Mouse (Mus musculus): ENCODE data around the gene Tut1. TPM values are rescaled to one million over a fixed set of nuclear protein-coding genes. Genes with fewer than 3 reads are reported as not detected.

Tut1 gene
- polyA plus RNA-seq, 1 experiment from 2014 or later: 30.0 TPM

DNA sequence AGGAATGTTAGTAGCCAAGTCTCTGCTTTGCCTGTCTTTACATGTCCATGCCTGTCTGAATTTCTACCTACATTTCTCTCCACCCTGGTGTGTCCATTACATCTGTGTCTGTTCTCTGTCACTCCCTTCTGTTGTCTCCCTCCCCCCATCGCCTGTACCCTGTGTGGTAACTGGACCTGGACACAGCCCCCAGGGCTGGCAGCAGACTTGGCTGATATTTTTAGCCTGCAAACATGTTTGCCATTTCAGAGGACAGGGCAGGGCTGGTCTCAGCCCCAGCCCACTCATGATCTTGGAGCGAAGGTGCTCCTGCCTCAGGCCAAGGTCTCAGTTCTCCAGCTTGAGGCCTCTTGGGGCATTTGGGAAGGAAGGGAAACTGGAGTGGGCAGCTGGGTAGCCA lies 34.2 kb downstream of the Tut1 start:
- no peak overlapping the region for H3K9ac ChIP-seq
- no peaks in the 10 kb centered on the region for H3K36me3 ChIP-seq
- WGBS: 28% methylated on average over 2 of the region's 2 CpGs
- H3K27me3 ChIP-seq: no peaks in the 10 kb centered on the region
- no peaks in the 10 kb centered on the region for H3K9me3 ChIP-seq
- peak overlapping the region; percentile 70 for H3K4me2 ChIP-seq
- ATAC-seq (ENCODE audit: insufficient number of reproducible peaks, low FRiP score, low TSS enrichment, low read depth): no peak
- 0 out of 2 replicates have a peak overlapping the region, but pooled peaks have one; percentile 85 for H3K4me3 ChIP-seq
- H3K27ac ChIP-seq: peak overlapping the region; percentile 99
- H3K4me1 ChIP-seq: peaks cover 68% of the 10 kb centered on the region

DNA sequence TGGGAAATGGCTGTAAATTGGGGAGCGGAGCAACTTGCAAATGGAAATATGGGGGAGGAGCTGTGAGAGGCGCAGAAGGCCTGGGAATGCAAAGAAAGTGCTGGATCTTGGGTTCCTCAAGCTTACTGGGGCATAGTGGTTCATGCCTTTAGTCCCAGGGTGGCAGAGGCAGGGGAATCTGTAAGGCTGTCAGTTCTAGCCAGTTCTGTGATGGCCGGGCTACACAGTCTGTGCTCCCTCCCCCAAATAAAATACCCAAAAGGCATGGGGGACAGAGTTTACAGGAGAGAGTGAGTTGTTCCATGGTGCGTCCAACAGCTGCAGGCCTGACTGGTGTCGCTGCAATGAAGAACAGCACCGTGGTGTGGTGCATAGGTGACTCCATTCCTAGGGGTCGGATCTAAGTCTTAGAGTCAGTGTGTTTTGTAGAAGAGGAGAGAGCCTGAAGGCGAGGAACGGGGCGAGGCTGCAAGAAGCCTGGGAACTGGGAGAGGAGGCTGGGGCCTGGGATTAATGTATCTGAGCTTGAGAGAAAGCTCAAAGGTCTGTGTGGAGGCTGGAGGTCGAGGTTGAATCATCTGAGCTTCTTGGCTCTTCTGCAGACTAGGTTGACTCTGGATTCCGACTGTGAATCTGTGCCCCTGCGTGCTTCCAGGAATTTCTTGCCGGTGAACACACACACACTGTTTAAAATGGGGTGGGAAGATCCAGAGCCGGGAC lies 34.9 kb downstream of the Tut1 start:
- H3K9ac ChIP-seq: peak overlapping the region; percentile 89; the same call in 1 of the 2 replicates
- no peaks in the 10 kb centered on the region for H3K36me3 ChIP-seq
- peak overlapping the region; percentile 99 for H3K27ac ChIP-seq
- H3K4me1 ChIP-seq: peaks cover 68% of the 10 kb centered on the region
- H3K27me3 ChIP-seq: no peaks in the 10 kb centered on the region
- ATAC-seq (ENCODE audit: insufficient number of reproducible peaks, low FRiP score, low TSS enrichment, low read depth): no peak
- H3K4me2 ChIP-seq: peak overlapping the region; percentile 70
- no peaks in the 10 kb centered on the region for H3K9me3 ChIP-seq
- H3K4me3 ChIP-seq: peak overlapping the region; percentile 85
- WGBS: 8% methylated on average over 15 of the region's 15 CpGs

DNA sequence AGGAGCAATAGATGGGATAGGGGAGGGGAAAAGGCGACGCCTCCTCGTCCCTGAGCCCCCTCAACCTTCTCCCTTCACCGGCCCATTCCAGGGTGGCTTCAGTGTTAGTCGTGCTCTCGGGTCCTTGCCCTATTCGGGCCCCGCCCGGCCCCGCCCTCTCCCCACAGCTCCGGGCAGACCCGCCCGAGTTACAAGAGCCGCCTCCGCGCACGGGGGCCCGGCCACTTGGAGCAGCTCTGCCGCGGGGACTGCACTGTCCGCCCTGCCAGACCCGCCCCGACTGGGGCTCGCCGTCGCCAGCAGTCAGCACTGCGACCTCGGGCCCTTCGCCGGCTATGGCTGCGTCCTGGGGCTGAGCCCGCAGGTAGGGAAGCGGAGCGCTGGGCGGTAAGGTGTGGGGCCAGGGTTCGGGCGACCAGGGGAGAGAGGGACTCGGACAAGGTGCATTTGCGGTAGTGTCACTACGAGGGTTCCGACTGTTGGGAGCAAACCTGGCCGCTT lies 35.5 kb downstream of the Tut1 start, which contains the start of gene Ahnak:
TSS of gene Ahnak (plus strand) at position 219 of the 501 bp plus-strand sequence.
- H3K27ac ChIP-seq: peak within 1 kb of the TSS; percentile 99
- H3K4me2 ChIP-seq: peak within 1 kb of the TSS; percentile 70
- H3K9me3 ChIP-seq: no peaks in the 10 kb centered on the region
- WGBS: under 1% methylated on average over 42 of the region's 42 CpGs
- H3K27me3 ChIP-seq: no peaks in the 10 kb centered on the region
- peaks cover 68% of the 10 kb centered on the region for H3K4me1 ChIP-seq
- ATAC-seq (ENCODE audit: insufficient number of reproducible peaks, low FRiP score, low TSS enrichment, low read depth): peak; percentile 56
- H3K4me3 ChIP-seq: peak within 1 kb of the TSS; percentile 85
- peak within 1 kb of the TSS; percentile 89 for H3K9ac ChIP-seq
- H3K36me3 ChIP-seq: 0 out of 2 replicates have a peak, but pooled peaks cover 2% of the 10 kb centered on the region

DNA sequence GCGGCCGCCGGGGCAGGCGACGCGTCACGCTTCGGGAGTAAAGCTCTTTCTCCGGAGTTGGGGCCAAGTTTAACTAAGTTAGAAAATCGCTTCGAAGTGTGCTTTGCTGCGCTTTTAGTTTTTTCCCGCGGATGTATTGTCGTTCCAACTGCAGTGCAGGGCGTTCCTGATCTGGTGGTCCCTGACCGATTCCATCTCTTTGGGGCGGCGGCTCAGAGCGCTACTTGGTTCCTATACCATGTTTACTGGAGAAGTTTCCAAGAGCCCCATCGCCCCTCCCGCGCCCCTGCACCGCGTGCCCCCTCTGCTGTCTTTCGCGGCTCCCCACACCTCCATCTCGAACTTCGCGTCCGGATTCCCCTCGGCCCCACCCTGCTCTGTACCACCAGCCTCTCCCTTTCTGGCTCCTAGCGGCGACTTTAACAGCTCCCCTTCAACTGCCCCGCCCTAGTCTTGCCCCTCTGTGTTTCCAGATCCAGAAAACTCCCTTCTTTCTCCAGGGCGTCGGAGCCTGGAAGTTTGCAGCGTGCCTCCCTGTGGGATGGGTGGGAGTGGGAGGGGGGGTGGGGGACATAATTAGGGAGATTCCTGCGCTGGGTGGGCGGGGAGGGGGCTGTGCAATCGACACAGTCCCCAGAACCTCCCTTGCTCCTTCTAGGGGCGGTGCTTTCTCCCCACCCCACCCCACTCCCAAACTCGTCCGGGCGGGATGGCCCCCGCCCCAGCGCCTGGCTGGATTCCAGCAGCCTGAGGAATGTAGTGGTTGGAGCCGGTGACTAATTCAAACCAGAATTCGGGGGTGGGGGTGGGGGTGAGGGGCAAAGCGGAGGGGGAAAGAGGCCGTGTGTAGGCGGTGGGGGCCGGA lies 36.2 kb downstream of the Tut1 start:
- ATAC-seq (ENCODE audit: insufficient number of reproducible peaks, low FRiP score, low TSS enrichment, low read depth): peak; percentile 88
- peaks cover 67% of the 10 kb centered on the region for H3K4me1 ChIP-seq
- WGBS: under 1% methylated on average over 53 of the region's 53 CpGs

DNA sequence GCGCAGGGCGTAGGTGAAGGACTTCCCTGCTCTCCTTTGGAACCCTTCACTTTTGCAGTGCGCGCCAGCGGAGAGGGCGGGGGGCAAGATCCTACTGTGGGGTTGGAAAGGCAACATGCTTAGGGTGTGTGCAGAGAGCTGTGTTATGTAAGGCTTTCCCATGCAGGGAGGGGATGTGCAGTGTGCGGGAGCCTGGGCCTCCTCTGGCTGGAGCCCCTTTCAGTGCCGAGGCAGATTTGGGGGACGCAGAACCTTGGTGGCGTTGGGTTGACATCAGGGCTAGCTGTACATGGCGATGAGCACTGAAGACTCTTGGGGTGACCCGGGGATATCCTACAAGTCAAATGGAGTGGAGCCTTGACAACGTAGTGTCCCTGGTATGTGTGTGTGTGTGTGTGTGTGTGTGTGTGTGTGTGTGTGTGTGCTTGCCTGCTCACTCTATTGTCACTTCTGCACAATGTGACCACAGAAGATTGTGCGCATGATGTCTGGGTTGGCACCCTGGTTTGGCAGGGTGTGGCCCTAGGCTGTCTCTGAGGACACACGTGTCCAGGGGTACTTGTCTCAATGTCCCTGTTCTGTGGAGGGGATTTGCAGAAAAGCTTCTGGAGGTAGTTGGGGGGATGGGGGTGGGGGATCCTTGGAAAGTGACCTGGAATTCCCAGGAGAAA lies 36.9 kb downstream of the Tut1 start:
- H3K9ac ChIP-seq: peak overlapping the region; percentile 89
- H3K4me1 ChIP-seq: peaks cover 67% of the 10 kb centered on the region
- peak overlapping the region; percentile 70 for H3K4me2 ChIP-seq
- 0 out of 2 replicates have a peak, but pooled peaks cover 2% of the 10 kb centered on the region for H3K36me3 ChIP-seq
- H3K9me3 ChIP-seq: no peaks in the 10 kb centered on the region
- H3K4me3 ChIP-seq: peak overlapping the region; percentile 85
- H3K27me3 ChIP-seq: no peaks in the 10 kb centered on the region
- peak overlapping the region; percentile 99 for H3K27ac ChIP-seq
- 5% methylated on average over 15 of the region's 15 CpGs for WGBS
- ATAC-seq (ENCODE audit: insufficient number of reproducible peaks, low FRiP score, low TSS enrichment, low read depth): peak; percentile 68

More for the DNA sequence above, 36.2 kb downstream of the Tut1 start:
- Histone ChIP-seq H3K4me3 (peak overlapping the region; percentile 85), H3K9me3 (no peaks in the 10 kb centered on the region), H3K36me3 (0 out of 2 replicates have a peak, but pooled peaks cover 2% of the 10 kb centered on the region), H3K4me2 (peak overlapping the region; percentile 70), H3K27me3 (no peaks in the 10 kb centered on the region), H3K27ac (peak overlapping the region; percentile 99), H3K9ac (peak overlapping the region; percentile 89)

DNA sequence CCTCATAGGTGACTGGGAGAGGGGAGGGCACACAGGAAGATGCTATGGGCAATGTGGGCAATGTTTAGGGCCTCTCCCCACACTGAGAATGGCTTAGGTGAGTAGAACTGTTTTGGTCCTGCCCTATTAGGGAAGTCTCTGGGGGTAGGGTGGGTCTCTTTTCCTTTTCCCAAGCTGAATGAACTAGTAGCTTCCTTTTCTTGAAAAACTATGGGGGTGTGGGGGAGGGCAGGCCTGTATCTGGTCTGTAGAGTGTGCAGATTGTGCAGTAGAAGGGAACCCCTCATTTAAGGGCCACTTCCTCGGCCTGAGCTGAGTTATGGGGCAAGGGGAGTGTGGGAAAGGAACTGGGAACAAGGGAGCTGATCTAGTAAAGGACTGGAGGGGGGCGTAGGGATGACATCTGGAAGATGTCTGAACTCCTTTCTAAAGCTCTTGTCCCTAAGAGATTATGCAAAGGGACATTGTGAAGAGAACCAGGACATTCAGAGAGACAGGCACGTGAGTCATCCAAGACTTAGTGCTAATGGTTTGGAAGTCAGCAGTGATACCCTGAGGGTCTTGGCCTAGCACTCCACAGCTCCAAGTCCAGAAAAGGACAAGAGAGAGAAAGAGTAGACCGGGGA lies 37.7 kb downstream of the Tut1 start:
- ATAC-seq (ENCODE audit: insufficient number of reproducible peaks, low FRiP score, low TSS enrichment, low read depth): no peak
- peak overlapping the region; percentile 89; the same call in 1 of the 2 replicates for H3K9ac ChIP-seq
- peak overlapping the region; percentile 99 for H3K27ac ChIP-seq
- H3K36me3 ChIP-seq: 0 out of 2 replicates have a peak, but pooled peaks cover 2% of the 10 kb centered on the region
- no peaks in the 10 kb centered on the region for H3K9me3 ChIP-seq
- H3K4me2 ChIP-seq: peak overlapping the region; percentile 70
- H3K27me3 ChIP-seq: no peaks in the 10 kb centered on the region
- H3K4me1 ChIP-seq: peaks cover 74% of the 10 kb centered on the region
- H3K4me3 ChIP-seq: peak overlapping the region; percentile 85
- WGBS: 40% methylated on average over 4 of the region's 4 CpGs

DNA sequence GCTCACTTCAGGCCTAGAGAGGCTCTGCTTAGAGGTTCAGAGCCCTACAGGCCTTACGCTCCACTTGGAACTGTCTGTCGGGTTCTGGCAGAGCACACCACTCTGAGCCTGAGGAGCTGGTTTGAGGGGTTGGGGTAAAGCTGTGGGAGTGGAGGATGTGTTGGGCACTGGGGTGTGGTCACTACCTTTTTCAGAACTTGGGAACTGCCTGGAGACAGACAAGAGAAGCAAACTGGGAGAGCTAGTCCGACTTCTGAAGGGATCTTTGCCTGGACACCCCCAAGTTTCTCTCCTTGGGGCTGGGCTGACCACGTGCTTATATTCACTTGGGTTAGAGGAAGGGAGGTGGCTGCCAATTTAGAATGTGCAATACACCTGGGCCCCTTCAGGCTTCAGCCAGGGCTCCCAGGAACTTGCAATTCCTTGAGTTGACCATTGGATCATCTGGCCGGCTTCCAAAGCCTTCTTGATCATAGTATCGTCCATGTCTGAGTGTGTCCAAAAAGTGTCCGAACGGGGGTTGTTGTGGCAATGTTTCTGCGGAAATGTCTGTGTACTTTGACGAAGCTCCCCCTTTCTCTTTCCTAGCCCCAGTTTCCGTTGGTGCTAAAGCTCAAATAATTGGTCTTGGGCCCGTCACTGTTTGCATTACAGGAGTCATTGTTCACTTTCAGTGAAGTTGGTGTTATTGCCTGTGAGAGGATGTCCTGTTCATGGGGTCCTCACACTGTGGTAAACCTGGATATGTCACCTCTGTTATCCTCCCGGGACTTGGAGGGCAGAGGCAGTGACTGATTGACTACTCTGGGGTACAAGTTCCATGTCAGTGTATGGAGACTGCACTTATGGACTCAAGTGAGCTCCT lies 38.5 kb downstream of the Tut1 start:
- WGBS: 52% methylated on average over 13 of the region's 13 CpGs
- peak overlapping the region; percentile 89 for H3K9ac ChIP-seq

DNA sequence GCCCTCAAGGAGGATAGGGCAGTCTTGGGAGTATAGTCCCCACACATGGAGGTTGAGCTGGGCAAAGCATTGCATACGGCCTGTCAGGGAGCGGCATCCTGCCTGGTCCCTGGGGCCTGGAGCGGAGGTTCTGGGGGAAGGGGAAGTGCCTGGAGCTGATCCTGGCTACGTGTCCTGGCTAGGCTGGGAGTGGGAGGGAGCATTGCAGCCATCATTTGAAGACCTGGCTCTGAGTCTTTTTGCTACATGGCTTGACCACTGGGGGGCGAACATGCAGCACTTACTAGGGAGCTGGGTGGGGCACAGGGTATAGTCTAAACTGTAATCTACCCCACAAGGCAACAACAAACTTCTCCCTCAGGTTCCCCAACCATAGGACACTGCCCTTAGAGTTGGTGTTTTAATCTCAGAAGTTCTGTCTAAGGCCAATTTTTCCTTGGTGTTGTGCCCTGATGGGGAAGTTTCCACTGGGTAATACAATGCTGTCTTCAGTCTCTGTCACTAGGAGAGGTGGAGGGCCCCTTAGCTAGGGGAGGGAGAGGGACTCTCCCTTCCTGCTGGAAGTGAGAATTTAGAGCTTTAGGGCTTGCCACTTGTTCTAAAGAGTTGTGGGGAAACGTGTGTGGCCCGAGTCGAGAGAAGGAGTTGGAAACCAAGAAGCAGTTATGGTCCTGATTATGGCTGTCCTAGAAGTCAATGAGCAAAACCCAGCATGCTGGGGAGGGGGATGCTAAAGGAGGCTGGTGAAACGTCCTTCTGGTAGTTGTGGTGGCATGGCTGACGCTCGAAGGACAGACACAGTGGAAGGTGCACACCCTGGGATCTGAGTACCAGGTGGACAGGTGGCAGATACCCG lies 39.4 kb downstream of the Tut1 start:
- 22% methylated on average over 12 of the region's 12 CpGs for WGBS
- peak overlapping the region; percentile 85 for H3K4me3 ChIP-seq
- H3K36me3 ChIP-seq: 0 out of 2 replicates have a peak, but pooled peaks cover 2% of the 10 kb centered on the region
- H3K27ac ChIP-seq: peak overlapping the region; percentile 99
- peak overlapping the region; percentile 28 for H3K9ac ChIP-seq
- no peaks in the 10 kb centered on the region for H3K27me3 ChIP-seq
- peak overlapping the region; percentile 70 for H3K4me2 ChIP-seq
- H3K9me3 ChIP-seq: no peaks in the 10 kb centered on the region
- ATAC-seq (ENCODE audit: insufficient number of reproducible peaks, low FRiP score, low TSS enrichment, low read depth): no peak
- peaks cover 81% of the 10 kb centered on the region for H3K4me1 ChIP-seq

More for the DNA sequence above, 38.5 kb downstream of the Tut1 start:
- Histone ChIP-seq H3K4me3 (peak overlapping the region; percentile 85), H3K4me2 (peak overlapping the region; percentile 70), H3K36me3 (0 out of 2 replicates have a peak, but pooled peaks cover 2% of the 10 kb centered on the region), H3K9me3 (no peaks in the 10 kb centered on the region), H3K27ac (peak overlapping the region; percentile 99), H3K4me1 (peaks cover 81% of the 10 kb centered on the region), H3K27me3 (no peaks in the 10 kb centered on the region)
- no peak for ATAC-seq (ENCODE audit: insufficient number of reproducible peaks, low FRiP score, low TSS enrichment, low read depth)

DNA sequence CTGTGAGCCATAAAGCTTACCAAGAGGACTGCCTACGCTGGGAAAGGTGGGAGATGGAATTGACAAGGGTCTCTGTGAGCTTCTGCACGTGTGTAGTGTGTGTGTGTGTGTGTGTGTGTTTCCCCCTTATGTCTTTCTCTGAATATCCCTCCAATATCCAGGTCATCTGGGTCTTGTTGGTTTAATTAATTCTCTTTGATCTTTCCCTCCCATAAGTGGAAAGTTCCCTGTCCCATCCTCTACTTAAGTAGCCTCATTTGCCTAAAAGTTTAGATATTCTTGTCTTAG lies 39.9 kb downstream of the Tut1 start:
- Histone ChIP-seq H3K36me3 (0 out of 2 replicates have a peak, but pooled peaks cover 2% of the 10 kb centered on the region), H3K9me3 (no peaks in the 10 kb centered on the region), H3K4me3 (peak overlapping the region; percentile 85), H3K27ac (peak overlapping the region; percentile 99), H3K27me3 (no peaks in the 10 kb centered on the region), H3K9ac (no peak overlapping the region), H3K4me1 (peaks cover 81% of the 10 kb centered on the region), H3K4me2 (peak overlapping the region; percentile 70)
- WGBS: 40% methylated on average over 2 of the region's 2 CpGs
- no peak for ATAC-seq (ENCODE audit: insufficient number of reproducible peaks, low FRiP score, low TSS enrichment, low read depth)
